Mouse (Mus musculus): Measurements from ENCODE around the gene Cnst. TPM values are rescaled to one million over a fixed set of nuclear protein-coding genes. Genes with fewer than 3 reads are reported as not detected.

The Cnst gene
- polyA plus RNA-seq, 1 experiment, result 45.1 TPM

- H3K4me3 ChIP-seq (replicated peaks; ENCODE audit: insufficient read depth, low read depth, low read length), result no peak overlapping the region
- DNase-seq, result no peak
- no peaks in the 10 kb centered on the region for H3K27me3 ChIP-seq (ENCODE audit: control insufficient read depth, insufficient read depth, low read length)
- 86% methylated on average over 9 of the region's 9 CpGs for WGBS
- peaks cover 18% of the 10 kb centered on the region for H3K4me1 ChIP-seq (ENCODE audit: control insufficient read depth, insufficient read depth, low read length)
- no peak overlapping the region for H3K27ac ChIP-seq (ENCODE audit: insufficient read depth, low read length)
- TF ChIP-seq CTCF (IDR thresholded peaks at IDR 0.05; ENCODE audit: borderline replicate concordance, insufficient read depth, low read depth, low read length) (no peak), POLR2A (IDR thresholded peaks at IDR 0.05; ENCODE audit: borderline replicate concordance, insufficient read depth, low read length) (no peak)
These were observed 60.0 kb downstream of the Cnst start for GRCm38 (mm10) chr1:179606004-179606723.

GRCm38 (mm10) chr1:179608521-179608920, 62.4 kb downstream of the Cnst start:
- peaks cover 7% of the 10 kb centered on the region; the same call in 1 of the 2 replicates for H3K4me1 ChIP-seq (ENCODE audit: control insufficient read depth, insufficient read depth, low read length)
- H3K27me3 ChIP-seq (ENCODE audit: control insufficient read depth, insufficient read depth, low read length), result no peaks in the 10 kb centered on the region
- no peak overlapping the region for H3K27ac ChIP-seq (ENCODE audit: insufficient read depth, low read length)
- TF ChIP-seq POLR2A (IDR thresholded peaks at IDR 0.05; ENCODE audit: borderline replicate concordance, insufficient read depth, low read length) (no peak), CTCF (IDR thresholded peaks at IDR 0.05; ENCODE audit: borderline replicate concordance, insufficient read depth, low read depth, low read length) (no peak)
- DNase-seq, result no peak
- no peak overlapping the region for H3K4me3 ChIP-seq (replicated peaks; ENCODE audit: insufficient read depth, low read depth, low read length)
- WGBS, result 57% methylated on average over 8 of the region's 8 CpGs

- WGBS, result 8% methylated on average over 26 of the region's 26 CpGs
- Histone ChIP-seq H3K27me3 (ENCODE audit: control insufficient read depth, insufficient read depth, low read length) (no peaks in the 10 kb centered on the region), H3K27ac (ENCODE audit: insufficient read depth, low read length) (peak overlapping the region; percentile 50), H3K4me1 (ENCODE audit: control insufficient read depth, insufficient read depth, low read length) (peaks cover 7% of the 10 kb centered on the region; the same call in 1 of the 2 replicates), H3K4me3 (replicated peaks; ENCODE audit: insufficient read depth, low read depth, low read length) (peak overlapping the region; percentile 0)
- DNase-seq, result peak; percentile 65 to 75
- no peak for TF ChIP-seq POLR2A (IDR thresholded peaks at IDR 0.05; ENCODE audit: borderline replicate concordance, insufficient read depth, low read length)
- no peak for TF ChIP-seq CTCF (IDR thresholded peaks at IDR 0.05; ENCODE audit: borderline replicate concordance, insufficient read depth, low read depth, low read length)
These were observed 63.7 kb downstream of the Cnst start for GRCm38 (mm10) chr1:179609724-179610505.

- WGBS, result 71% methylated on average over 5 of the region's 5 CpGs
These were observed 65.0 kb downstream of the Cnst start for GRCm38 (mm10) chr1:179611182-179611581.

GRCm38 (mm10) chr1:179612418-179612817, 66.2 kb downstream of the Cnst start:
- Histone ChIP-seq H3K27me3 (ENCODE audit: control insufficient read depth, insufficient read depth, low read length) (no peaks in the 10 kb centered on the region), H3K27ac (ENCODE audit: insufficient read depth, low read length) (no peak overlapping the region), H3K4me1 (ENCODE audit: control insufficient read depth, insufficient read depth, low read length) (peaks cover 9% of the 10 kb centered on the region; the same call in 1 of the 2 replicates), H3K4me3 (replicated peaks; ENCODE audit: insufficient read depth, low read depth, low read length) (no peak overlapping the region)
- TF ChIP-seq CTCF (IDR thresholded peaks at IDR 0.05; ENCODE audit: borderline replicate concordance, insufficient read depth, low read depth, low read length) (no peak), POLR2A (IDR thresholded peaks at IDR 0.05; ENCODE audit: borderline replicate concordance, insufficient read depth, low read length) (no peak)
- 94% methylated on average over 6 of the region's 6 CpGs for WGBS
- no peak for DNase-seq

More at GRCm38 (mm10) chr1:179611182-179611581, 65.0 kb downstream of the Cnst start:
- TF ChIP-seq POLR2A (IDR thresholded peaks at IDR 0.05; ENCODE audit: borderline replicate concordance, insufficient read depth, low read length), result no peak
- TF ChIP-seq CTCF (IDR thresholded peaks at IDR 0.05; ENCODE audit: borderline replicate concordance, insufficient read depth, low read depth, low read length), result no peak
- H3K4me1 ChIP-seq (ENCODE audit: control insufficient read depth, insufficient read depth, low read length), result peaks cover 7% of the 10 kb centered on the region; the same call in 1 of the 2 replicates
- H3K27ac ChIP-seq (ENCODE audit: insufficient read depth, low read length), result no peak overlapping the region
- H3K4me3 ChIP-seq (replicated peaks; ENCODE audit: insufficient read depth, low read depth, low read length), result no peak overlapping the region
- H3K27me3 ChIP-seq (ENCODE audit: control insufficient read depth, insufficient read depth, low read length), result no peaks in the 10 kb centered on the region
- DNase-seq, result no peak

- no peak for DNase-seq
- H3K4me1 ChIP-seq (ENCODE audit: control insufficient read depth, insufficient read depth, low read length), result peaks cover 11% of the 10 kb centered on the region; the same call in 1 of the 2 replicates
- H3K27me3 ChIP-seq (ENCODE audit: control insufficient read depth, insufficient read depth, low read length), result no peaks in the 10 kb centered on the region
- no peak overlapping the region for H3K4me3 ChIP-seq (replicated peaks; ENCODE audit: insufficient read depth, low read depth, low read length)
- no peak overlapping the region for H3K27ac ChIP-seq (ENCODE audit: insufficient read depth, low read length)
- WGBS, result 70% methylated on average over 9 of the region's 9 CpGs
- TF ChIP-seq CTCF (IDR thresholded peaks at IDR 0.05; ENCODE audit: borderline replicate concordance, insufficient read depth, low read depth, low read length) (no peak), POLR2A (IDR thresholded peaks at IDR 0.05; ENCODE audit: borderline replicate concordance, insufficient read depth, low read length) (no peak)
These were observed 66.9 kb downstream of the Cnst start for GRCm38 (mm10) chr1:179612986-179613505.

- no peak for DNase-seq
- peaks cover 6% of the 10 kb centered on the region; the same call in 1 of the 2 replicates for H3K4me1 ChIP-seq (ENCODE audit: control insufficient read depth, insufficient read depth, low read length)
- TF ChIP-seq POLR2A (IDR thresholded peaks at IDR 0.05; ENCODE audit: borderline replicate concordance, insufficient read depth, low read length) (no peak), CTCF (IDR thresholded peaks at IDR 0.05; ENCODE audit: borderline replicate concordance, insufficient read depth, low read depth, low read length) (no peak)
- no peaks in the 10 kb centered on the region for H3K27me3 ChIP-seq (ENCODE audit: control insufficient read depth, insufficient read depth, low read length)
- no peak overlapping the region for H3K4me3 ChIP-seq (replicated peaks; ENCODE audit: insufficient read depth, low read depth, low read length)
- WGBS, result 84% methylated on average over 7 of the region's 7 CpGs
- H3K27ac ChIP-seq (ENCODE audit: insufficient read depth, low read length), result no peak overlapping the region
These were observed 71.3 kb downstream of the Cnst start for GRCm38 (mm10) chr1:179617426-179617825.

All from cerebellum, adult 2 months (tissue).